Mouse (Mus musculus): ENCODE data around the gene Pcif1.

The Pcif1 gene

DNA sequence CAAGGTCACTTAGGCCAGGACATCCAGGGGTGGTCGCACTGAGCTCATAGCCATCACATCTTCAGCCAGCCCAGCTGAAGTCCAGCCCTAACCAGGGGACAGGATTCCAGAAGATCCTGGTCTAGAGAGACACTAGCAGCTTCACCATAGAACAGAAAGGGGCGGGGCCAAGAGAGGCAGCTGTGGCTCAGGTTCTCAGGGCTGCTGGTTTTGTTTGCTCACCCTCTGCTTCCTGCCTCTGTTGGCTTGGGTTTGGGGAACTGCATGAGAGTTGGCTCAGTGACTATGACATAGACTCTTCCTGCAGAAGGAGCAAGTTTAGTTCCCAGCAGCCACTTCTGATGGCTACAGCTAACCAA is 34.3 kb downstream of the Pcif1 start:
- intact Hi-C loops (cut with DNase I), result no loop called here

DNA sequence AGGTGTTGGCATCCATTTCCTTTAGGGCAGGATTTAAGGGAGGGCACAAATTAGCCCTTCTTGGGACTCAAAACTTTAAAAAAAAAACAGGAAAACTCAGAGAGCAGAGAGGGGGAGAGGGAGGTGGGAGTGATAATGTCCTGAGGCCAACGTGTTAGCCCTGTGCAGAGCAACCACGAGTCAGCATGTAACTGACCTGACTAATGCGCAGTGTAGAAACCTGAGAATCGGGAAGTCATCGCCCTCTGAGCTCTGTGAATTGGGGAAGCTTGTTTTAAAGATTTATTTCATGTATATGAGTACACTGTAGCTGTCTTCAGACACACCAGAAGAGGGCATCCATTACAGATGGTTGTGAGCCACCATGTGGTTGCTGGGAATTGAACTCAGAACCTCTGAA is 37.7 kb downstream of the Pcif1 start:
- intact Hi-C loops (cut with DNase I), result no loop called here

DNA sequence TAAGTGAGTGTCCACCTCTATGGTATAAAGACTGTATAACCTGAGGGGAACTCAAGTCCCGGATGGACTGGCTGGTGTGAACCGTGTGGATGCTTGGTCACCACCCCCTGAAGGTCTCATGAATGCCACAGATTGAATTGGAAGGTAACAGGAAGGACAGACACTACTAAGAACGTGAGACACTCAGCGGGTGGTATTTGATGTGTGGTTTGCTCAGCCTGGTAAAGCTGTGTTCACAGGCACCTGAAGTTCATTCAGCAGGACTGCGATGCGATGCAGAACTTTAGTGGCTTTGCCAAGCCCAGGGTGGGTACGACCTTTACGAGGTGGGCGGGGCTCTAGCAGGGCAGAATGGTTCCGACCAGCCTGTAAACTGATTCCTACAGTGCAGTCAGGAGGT is 38.3 kb downstream of the Pcif1 start:
- intact Hi-C loops (cut with DNase I), result no loop called here

DNA sequence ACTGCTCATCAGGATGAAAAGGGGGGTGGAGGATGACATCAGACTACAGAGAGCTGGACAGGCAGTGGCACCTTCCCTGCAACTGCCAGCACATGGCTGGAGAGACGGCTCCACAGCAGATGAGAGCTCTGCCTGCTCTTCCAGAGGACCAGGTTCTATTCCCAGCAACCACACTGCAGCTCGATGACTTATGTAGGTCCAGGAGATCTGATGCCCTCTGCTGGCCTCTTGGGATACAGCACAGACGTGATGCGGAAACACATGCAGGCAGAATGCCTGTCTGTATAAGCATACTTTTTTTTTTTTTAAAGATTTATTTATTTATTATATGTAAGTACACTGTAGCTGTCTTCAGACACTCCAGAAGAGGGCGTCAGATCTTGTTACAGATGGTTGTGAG is 39.2 kb downstream of the Pcif1 start:
- intact Hi-C loops (cut with DNase I), result no loop called here

DNA sequence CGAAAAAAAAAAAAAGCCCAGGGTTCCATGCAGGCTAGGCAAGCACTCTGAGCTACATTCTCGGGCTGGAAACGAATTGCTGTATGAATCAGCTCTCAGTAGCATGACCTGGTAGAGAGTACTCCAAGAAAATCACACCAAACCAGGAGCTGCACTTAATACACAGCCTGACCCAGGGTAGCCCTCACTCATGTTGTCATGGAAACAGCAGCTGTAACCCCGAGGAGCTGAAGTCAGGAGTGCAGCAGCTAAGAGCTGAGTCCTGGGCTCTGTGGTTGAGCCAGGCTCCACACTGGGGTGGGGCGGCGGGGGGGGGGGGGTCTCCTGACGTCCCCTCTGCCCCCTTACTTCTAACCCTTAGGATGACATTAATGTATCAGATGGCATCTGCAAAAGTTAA is 42.9 kb downstream of the Pcif1 start:
- intact Hi-C loops (cut with DNase I), result loop anchor here (5.0 kb wide), 1 partner anchor 110 kb away; the partner anchor contains the start of gene Ncoa5

DNA sequence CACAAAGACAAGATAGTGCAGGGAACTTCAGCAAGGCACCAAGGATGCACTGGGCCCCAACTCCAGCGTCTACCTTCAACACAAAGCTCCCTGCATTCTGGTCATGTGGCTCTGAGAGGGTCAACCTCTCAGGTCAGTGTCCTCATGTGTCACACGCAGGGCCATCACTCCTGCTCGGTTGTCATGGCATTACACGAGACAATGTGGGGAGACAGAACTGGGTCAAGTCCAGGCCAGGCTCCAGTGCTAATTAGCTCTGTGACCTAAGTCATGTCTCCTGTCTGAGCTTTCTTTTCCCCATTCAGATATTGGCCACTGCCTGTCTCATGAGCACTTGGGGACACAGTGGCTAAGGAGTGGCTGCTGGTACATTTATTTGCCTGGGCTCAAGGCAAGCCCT is 44.2 kb downstream of the Pcif1 start:
- intact Hi-C loops (cut with DNase I), result loop anchor here (5.0 kb wide), 1 partner anchor 109 kb away; the partner anchor contains the start of gene Ncoa5

DNA sequence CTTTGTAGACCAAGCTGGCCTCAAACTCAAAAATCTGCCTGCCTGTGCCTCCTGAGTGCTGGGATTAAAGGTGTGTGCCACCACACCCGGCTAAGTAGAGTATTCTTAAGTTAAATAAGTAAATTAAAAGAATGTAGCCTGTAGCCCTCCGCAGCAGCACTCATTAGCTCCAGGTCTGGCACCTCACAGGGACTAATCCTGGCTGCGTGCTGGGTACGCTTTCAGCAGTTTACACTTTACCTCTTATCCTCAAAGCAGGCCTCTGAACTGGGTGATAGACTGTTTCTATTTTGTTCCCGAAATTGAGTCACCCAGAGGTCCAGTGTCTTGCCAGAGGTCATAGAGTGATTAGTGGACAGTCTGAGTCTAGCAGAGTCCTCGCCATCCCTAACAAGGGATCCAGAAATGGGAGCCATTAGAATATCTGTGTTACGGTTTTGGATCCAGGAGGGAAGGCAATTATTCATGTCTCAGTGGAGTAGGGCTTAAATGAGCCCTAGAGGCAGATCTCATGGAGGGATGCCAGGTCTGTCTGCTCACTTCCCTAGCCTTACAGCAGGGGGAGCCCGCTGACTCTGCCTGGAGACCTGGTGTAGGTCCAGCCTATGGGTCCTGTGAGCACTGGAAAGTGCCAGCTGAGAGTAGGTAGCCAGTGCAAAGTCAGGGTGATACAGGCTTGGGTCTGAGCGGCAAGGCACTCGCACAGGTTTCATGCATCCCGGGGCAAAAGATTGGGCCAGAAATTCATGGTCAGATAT is 45.2 kb downstream of the Pcif1 start:
- intact Hi-C loops (cut with DNase I), result loop anchor here (5.0 kb wide), 1 partner anchor 108 kb away; the partner anchor contains the start of gene Ncoa5

DNA sequence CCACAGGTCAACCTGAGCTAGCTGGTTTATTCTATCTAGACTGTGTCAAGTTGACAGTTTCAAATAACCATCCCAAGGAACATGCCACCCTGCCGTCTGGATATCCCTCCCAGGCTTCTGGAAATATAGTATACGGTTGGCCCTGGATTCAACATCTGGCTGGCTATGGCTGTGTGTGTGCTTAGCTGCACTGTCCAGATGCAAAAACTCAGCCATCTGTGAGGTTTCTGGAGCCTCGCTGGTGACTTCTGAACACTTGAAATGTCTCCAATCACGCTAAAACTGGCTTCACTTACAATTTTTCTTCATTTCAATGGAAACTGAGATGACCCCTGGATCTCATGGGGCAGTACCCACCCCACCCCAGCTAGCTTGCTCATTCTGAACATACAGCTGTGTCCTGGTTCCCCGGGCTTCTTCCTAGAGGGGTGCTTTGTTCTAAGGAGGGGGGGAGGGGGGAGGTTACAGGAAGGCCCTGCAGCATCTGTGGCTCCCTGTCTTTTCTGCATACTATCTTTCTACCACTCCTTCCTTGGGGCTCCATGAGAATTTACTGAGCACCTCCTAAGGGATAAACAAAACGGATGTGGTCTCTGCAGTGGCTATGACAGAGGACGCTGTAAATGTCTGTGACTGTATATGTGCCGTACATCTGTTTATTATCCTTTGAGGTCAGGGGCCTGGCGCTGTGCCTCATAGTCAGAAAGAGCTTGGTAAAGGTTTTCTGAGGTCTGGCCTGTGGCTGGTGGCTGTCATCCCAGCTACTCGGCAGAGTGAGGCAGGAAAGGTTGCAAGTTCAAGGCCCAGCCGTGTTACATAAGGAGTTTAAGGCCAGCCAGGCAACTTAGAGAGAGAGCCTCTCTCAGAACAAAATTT is 51.8 kb downstream of the Pcif1 start:
- intact Hi-C loops (cut with DNase I), result no loop called here

DNA sequence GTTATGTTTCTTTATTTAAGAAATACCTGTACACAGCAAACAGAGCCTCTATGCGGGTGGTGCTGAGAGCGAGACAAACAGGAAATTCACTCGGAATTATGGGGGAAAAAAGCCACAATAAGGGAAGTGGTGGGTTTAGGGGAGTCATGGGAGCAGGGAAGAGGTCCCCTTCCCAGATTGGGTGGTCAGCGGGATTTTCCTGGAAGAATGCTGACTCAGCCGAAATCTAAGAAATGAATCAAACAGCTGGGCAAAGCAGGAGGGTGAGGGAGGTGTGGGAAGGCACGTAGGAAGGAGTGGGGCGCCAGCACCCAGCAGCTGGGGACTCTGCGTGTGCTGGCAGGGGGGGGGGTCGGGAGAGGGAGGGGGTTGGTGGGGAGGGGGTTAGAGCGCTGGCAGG is 54.4 kb downstream of the Pcif1 start:
- intact Hi-C loops (cut with DNase I), result no loop called here

DNA sequence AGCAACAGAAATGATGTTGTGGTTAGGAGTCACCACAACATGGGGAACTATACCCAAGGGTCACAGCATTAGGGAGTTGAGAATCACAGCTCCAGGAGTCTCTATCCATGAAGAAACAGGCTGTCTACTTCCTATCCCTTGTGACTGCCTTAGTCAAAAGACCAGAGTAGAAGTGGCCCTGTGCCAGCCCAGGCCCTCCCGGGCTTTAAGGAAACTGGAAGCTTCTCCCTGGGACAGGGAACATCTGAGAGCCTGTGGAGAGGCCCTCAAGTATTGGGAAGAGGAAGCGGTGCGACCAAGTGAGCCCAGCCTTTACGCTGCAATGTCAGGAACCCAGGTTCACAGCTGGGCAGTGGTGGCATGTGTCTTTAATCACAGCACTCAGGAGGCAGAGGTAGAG is 56.9 kb downstream of the Pcif1 start:
- intact Hi-C loops (cut with DNase I), result no loop called here

DNA sequence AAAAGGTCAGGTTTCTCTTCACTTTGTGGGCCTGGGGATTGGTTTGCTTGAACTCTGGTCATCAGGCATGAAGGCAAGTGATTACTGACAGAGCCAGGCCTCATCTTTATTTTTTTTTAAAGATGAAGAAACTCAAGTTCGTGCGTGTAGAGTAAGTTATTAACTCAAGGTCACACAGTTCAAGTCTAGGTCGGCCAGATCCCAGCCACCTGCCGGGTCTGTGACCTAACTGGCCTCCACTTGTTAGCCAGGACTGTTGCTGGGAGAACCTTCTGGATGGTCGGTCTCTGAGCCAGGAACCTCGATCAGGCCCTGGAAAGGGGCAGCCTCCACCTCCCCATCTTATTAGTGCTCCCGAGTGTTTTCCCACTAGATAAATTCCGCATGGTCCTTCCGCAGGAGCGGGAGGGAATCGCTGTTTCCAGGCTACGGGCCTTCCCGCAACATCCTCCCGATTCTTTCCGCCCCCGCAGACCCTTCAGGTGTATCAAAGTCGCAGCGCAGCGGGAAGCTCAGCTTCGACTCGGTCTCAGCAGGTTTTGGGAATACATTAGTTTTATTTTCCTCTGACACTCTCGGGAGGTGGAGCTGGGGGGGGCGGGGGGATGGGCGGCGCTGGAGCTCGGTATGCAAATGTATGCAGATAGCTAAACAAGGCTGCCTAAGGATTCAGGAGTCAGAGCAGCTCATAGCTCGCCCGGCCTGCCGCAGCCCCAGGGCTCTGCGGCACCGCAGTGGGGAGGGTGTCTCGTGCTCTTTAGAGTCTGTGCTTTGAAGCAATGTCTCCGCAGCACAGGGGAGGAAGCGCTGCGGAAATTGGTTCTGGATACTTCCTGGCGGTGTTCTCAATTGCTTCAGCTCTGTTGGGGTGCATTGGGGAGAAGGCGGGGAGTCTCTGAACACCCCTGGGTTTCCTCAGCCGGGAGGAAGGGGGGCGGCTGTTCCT is 59.3 kb downstream of the Pcif1 start:
- intact Hi-C loops (cut with DNase I), result no loop called here

DNA sequence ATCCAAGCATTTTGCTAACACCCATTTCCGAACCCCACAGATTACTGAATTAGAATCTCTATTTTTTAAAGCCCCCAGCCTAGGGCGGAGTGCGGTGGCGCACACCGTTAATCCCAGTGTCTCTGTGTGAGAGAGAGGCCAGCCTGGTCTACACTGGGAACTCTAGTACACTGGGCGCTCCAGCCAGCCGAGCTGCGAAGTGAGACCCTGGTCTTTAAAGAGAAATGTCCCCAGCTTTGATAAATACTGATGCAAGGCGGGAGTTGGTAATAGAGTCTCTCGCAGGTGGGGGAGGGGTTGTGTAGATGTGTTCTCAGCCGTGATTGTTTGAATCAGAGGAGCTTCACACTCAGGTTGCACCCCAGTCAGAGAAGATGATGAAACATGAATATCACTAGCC is 60.0 kb downstream of the Pcif1 start:
- intact Hi-C loops (cut with DNase I), result no loop called here

DNA sequence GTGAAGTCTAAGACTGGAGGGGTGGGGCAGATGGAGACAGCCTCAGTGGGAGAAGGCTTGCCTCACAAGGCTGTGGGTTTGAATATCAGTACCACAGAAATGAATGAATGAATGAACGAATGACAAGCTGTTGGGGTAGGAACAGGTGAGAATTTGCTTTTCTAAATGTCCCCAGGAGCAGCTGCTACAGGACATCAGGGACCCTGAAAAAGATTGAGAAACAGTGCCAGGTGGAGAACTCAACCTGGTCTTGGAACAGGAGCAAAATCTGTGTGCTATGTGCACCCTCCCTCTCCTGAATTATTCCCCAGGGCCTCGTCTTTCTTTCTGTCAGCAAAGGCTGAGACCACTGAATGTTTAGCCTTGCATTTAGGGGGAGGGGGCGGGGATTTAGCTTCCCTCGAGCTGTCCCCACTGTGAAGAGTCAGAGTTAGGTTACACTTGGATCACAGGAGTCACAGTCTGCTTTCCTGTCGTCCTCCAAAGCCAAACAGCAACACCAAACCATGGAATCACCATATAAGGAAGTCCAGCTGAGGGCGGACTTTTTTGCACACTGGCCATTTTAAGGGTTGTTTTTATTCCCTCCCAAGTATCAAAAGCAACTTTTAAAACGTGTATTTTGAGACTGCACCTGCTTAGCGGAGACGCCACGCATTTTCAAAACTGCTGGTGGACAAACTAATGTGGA is 61.2 kb downstream of the Pcif1 start, which contains the start of gene Mmp9:
Mmp9 (plus strand) TSS at position 641 of the 691 bp plus-strand sequence.
- intact Hi-C loops (cut with DNase I), result no loop called here

DNA sequence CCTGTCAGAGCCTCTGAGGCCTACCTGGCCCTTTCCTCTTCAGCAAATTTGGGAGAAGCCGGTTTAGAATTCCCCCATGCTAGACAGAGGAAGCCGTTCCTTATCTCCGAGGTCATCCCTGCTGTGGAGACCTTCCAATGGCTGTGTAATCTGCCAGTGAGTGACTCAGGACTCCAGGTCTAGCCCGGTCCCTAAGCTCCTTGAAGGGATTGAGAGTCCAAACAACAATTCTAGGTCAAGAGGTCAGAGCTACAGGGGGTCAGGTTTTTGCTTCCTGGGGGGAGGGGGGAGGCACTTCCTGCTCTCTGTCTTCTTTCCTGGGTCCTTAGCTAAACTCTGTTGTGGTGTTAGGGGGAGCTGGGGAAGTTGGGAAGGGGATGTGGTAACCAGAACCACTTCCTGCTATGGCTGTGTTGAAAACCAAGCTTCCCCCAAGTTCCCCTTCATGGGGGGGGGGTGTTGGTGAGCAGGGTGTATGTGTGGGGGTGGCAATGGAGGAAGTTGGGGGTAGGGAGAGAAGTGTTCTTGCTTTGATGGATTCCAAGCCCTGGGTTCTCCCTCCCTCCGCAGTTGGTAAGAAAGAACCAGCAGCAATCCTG is 63.7 kb downstream of the Pcif1 start:
- intact Hi-C loops (cut with DNase I), result no loop called here

Data from adrenal gland (tissue).